Mouse (Mus musculus) hindbrain, embryonic 11.5 days (tissue): Measurements from ENCODE around the gene Qdpr. TPM values are rescaled to one million over a fixed set of nuclear protein-coding genes. Genes with fewer than 3 reads are reported as not detected.
A peak's percentile ranks its signal among the peaks of the same experiment; 100 is the strongest.

Source experiments
- ATAC-seq: fragments of 200-750 bp; cut with Nextera tagmentation; 2 replicates; pipeline ENCODE4 v1.8.0; 2017; ENCODE audit warnings: mild to moderate bottlenecking, moderate TSS enrichment, moderate library complexity; ENCODE audit not compliant: low FRiP score
- DNase-seq: peaks from one replicate; pipeline ENCODE4 v3.0.0-alpha.2; 2015; ENCODE audit warnings: low spot score
- H3K27ac ChIP-seq: fragments of 300-500 bp; sonication (generic); 2 replicates; pipeline ENCODE4 v1.5.1; 2014; ENCODE audit warnings: mild to moderate bottlenecking, low read depth, low read length
- H3K27me3 ChIP-seq: fragments of 300-500 bp; sonication (generic); 2 replicates; pipeline ENCODE4 v1.6.1; 2014; ENCODE audit warnings: mild to moderate bottlenecking, low read length, moderate library complexity, mixed read lengths; ENCODE audit not compliant: control insufficient read depth, insufficient read depth
- H3K36me3 ChIP-seq: fragments of 300-500 bp; sonication (generic); 2 replicates; pipeline ENCODE4 v1.6.1; 2014; ENCODE audit warnings: mild to moderate bottlenecking, low read length, moderate library complexity, mixed read lengths; ENCODE audit not compliant: control insufficient read depth, insufficient read depth
- H3K4me1 ChIP-seq: fragments of 300-500 bp; sonication (generic); replicated peaks from 2 replicates; pipeline ENCODE4 v1.6.1; 2014; ENCODE audit warnings: low read length, mixed read lengths; ENCODE audit not compliant: control insufficient read depth, insufficient read depth
- H3K4me2 ChIP-seq: fragments of 300-500 bp; sonication (generic); replicated peaks from 2 replicates; pipeline ENCODE4 v1.6.1; 2014; ENCODE audit warnings: mild to moderate bottlenecking, low read depth, low read length
- H3K4me3 ChIP-seq: fragments of 300-500 bp; sonication (generic); 2 replicates; pipeline ENCODE4 v1.5.1; 2014; ENCODE audit warnings: low read depth, low read length
- H3K9ac ChIP-seq: fragments of 300-500 bp; sonication (generic); 2 replicates; pipeline ENCODE4 v1.6.1; 2014; ENCODE audit warnings: low read depth, low read length
- H3K9me3 ChIP-seq: fragments of 300-500 bp; sonication (generic); 2 replicates; pipeline ENCODE4 v1.6.1; 2016; ENCODE audit warnings: low read length; ENCODE audit not compliant: control insufficient read depth
- WGBS: fragments of 180-500 bp; shearing (Covaris S2); extraction: QIAGEN DNeasy Blood & Tissue Kit; methylation state at CpG from one replicate; pipeline ENCODE4 v1.1.7; 2014; 5-methylcytosine and 5-hydroxymethylcytosine counted together
- polyA plus RNA-seq: library from polyadenylated mRNA; unstranded; fragments of >200 nt; fragmentation: Nextera tagmentation; extraction: Ambion mirVana; gene quantifications from 2 replicates; pipeline ENCODE4 v1.2.1, GENCODE M21; 2014

Gene Qdpr
- polyA plus RNA-seq, 1 experiment from 2014 or later, result 109 TPM

GRCm38 (mm10) chr5:45493191-45494092 is 43.4 kb upstream of the Qdpr start, which contains the start of gene Lap3:
Gene Lap3, plus strand, starts transcription at chr5:45493374.
- peak; percentile 99 for DNase-seq
- no peaks in the 10 kb centered on the region for H3K4me1 ChIP-seq
- ATAC-seq, result peak; percentile 97
- WGBS, result under 1% methylated on average over 70 of the region's 78 CpGs
- no peaks in the 10 kb centered on the region for H3K9me3 ChIP-seq
- H3K4me3 ChIP-seq, result peak within 1 kb of the TSS; percentile 55
- H3K27me3 ChIP-seq, result no peaks in the 10 kb centered on the region
- H3K4me2 ChIP-seq, result peak within 1 kb of the TSS; percentile 70
- H3K9ac ChIP-seq, result peak within 1 kb of the TSS; percentile 72
- H3K36me3 ChIP-seq, result no peaks in the 10 kb centered on the region
- no peak within 1 kb of the TSS for H3K27ac ChIP-seq

- no peak for DNase-seq
- ATAC-seq, result no peak
- H3K9me3 ChIP-seq, result no peaks in the 10 kb centered on the region
- H3K36me3 ChIP-seq, result no peaks in the 10 kb centered on the region
- 87% methylated on average over 4 of the region's 4 CpGs for WGBS
- H3K4me1 ChIP-seq, result no peaks in the 10 kb centered on the region
- H3K27me3 ChIP-seq, result no peaks in the 10 kb centered on the region
- no peak overlapping the region for H3K4me2 ChIP-seq
- H3K4me3 ChIP-seq, result no peak overlapping the region
- H3K9ac ChIP-seq, result no peak overlapping the region
- no peak overlapping the region for H3K27ac ChIP-seq
These were observed 41.7 kb upstream of the Qdpr start for GRCm38 (mm10) chr5:45491776-45492175.

- Histone ChIP-seq H3K4me3 (no peak overlapping the region), H3K36me3 (no peaks in the 10 kb centered on the region), H3K27ac (no peak overlapping the region), H3K9ac (no peak overlapping the region), H3K9me3 (no peaks in the 10 kb centered on the region), H3K4me2 (no peak overlapping the region), H3K27me3 (no peaks in the 10 kb centered on the region), H3K4me1 (no peaks in the 10 kb centered on the region)
- ATAC-seq (no peak), DNase-seq (no peak)
- 88% methylated on average over 1 of the region's 1 CpGs for WGBS
These were observed 33.6 kb upstream of the Qdpr start for GRCm38 (mm10) chr5:45483654-45484053.

GRCm38 (mm10) chr5:45482607-45483006 is 32.6 kb upstream of the Qdpr start:
- Histone ChIP-seq H3K27ac (no peak overlapping the region), H3K4me2 (no peak overlapping the region), H3K27me3 (no peaks in the 10 kb centered on the region), H3K9ac (no peak overlapping the region), H3K36me3 (no peaks in the 10 kb centered on the region), H3K9me3 (no peaks in the 10 kb centered on the region), H3K4me3 (no peak overlapping the region), H3K4me1 (no peaks in the 10 kb centered on the region)
- 83% methylated on average over 3 of the region's 3 CpGs for WGBS
- no peak for DNase-seq
- ATAC-seq, result no peak

- Histone ChIP-seq H3K4me3 (no peak overlapping the region), H3K4me1 (no peaks in the 10 kb centered on the region), H3K36me3 (no peaks in the 10 kb centered on the region), H3K27ac (no peak overlapping the region), H3K27me3 (no peaks in the 10 kb centered on the region), H3K4me2 (no peak overlapping the region), H3K9ac (no peak overlapping the region), H3K9me3 (no peaks in the 10 kb centered on the region)
- 83% methylated on average over 2 of the region's 2 CpGs for WGBS
- DNase-seq, result no peak
- no peak for ATAC-seq
These were observed 31.1 kb upstream of the Qdpr start for GRCm38 (mm10) chr5:45481125-45481524.

GRCm38 (mm10) chr5:45480066-45480465 is 30.0 kb upstream of the Qdpr start:
- no peak overlapping the region for H3K9ac ChIP-seq
- H3K4me1 ChIP-seq, result no peaks in the 10 kb centered on the region
- no peak overlapping the region for H3K4me2 ChIP-seq
- 90% methylated on average over 1 of the region's 1 CpGs for WGBS
- no peak overlapping the region for H3K27ac ChIP-seq
- no peaks in the 10 kb centered on the region for H3K9me3 ChIP-seq
- no peaks in the 10 kb centered on the region for H3K27me3 ChIP-seq
- H3K4me3 ChIP-seq, result no peak overlapping the region
- no peaks in the 10 kb centered on the region for H3K36me3 ChIP-seq
- no peak for DNase-seq
- ATAC-seq, result no peak

- Histone ChIP-seq H3K27me3 (no peaks in the 10 kb centered on the region), H3K4me3 (no peak overlapping the region), H3K4me2 (no peak overlapping the region), H3K9me3 (no peaks in the 10 kb centered on the region), H3K27ac (no peak overlapping the region), H3K9ac (no peak overlapping the region), H3K36me3 (no peaks in the 10 kb centered on the region), H3K4me1 (no peaks in the 10 kb centered on the region)
- WGBS, result 83% methylated on average over 7 of the region's 7 CpGs
- ATAC-seq, result no peak
- no peak for DNase-seq
These were observed 27.6 kb upstream of the Qdpr start for GRCm38 (mm10) chr5:45477601-45478000.

GRCm38 (mm10) chr5:45476288-45476687 is 26.3 kb upstream of the Qdpr start:
- no peak for DNase-seq

GRCm38 (mm10) chr5:45475771-45476170 is 25.7 kb upstream of the Qdpr start:
- H3K4me3 ChIP-seq, result no peak overlapping the region
- 92% methylated on average over 5 of the region's 5 CpGs for WGBS
- no peaks in the 10 kb centered on the region for H3K4me1 ChIP-seq
- no peak overlapping the region for H3K27ac ChIP-seq
- no peaks in the 10 kb centered on the region for H3K27me3 ChIP-seq
- H3K9me3 ChIP-seq, result no peaks in the 10 kb centered on the region
- DNase-seq (no peak), ATAC-seq (no peak)
- no peaks in the 10 kb centered on the region for H3K36me3 ChIP-seq
- no peak overlapping the region for H3K4me2 ChIP-seq
- H3K9ac ChIP-seq, result no peak overlapping the region

More at GRCm38 (mm10) chr5:45476288-45476687, 26.3 kb upstream of the Qdpr start:
- Histone ChIP-seq H3K27me3 (no peaks in the 10 kb centered on the region), H3K4me3 (no peak overlapping the region), H3K36me3 (no peaks in the 10 kb centered on the region), H3K4me1 (no peaks in the 10 kb centered on the region), H3K9me3 (no peaks in the 10 kb centered on the region), H3K4me2 (no peak overlapping the region), H3K9ac (no peak overlapping the region), H3K27ac (no peak overlapping the region)
- no peak for ATAC-seq
- 38% methylated on average over 6 of the region's 6 CpGs for WGBS
